Mouse (Mus musculus) stomach, embryonic 14.5 days (tissue): ENCODE data around the gene Gm20388. TPM values are rescaled to one million over a fixed set of nuclear protein-coding genes. Genes with fewer than 3 reads are reported as not detected.

ENCODE experiments used
- ATAC-seq: fragments of 200-750 bp; cut with Nextera tagmentation; 2 replicates; pipeline ENCODE4 v1.8.0; 2017; ENCODE audit warnings: low read depth, moderate TSS enrichment; ENCODE audit not compliant: insufficient number of reproducible peaks, insufficient read depth, low FRiP score
- H3K27ac ChIP-seq: fragments of 300-500 bp; sonication (generic); 2 replicates; pipeline ENCODE4 v1.5.1; 2014; ENCODE audit warnings: mild to moderate bottlenecking, low read length, moderate library complexity, mixed read lengths
- H3K27me3 ChIP-seq: fragments of 300-500 bp; sonication (generic); 2 replicates; pipeline ENCODE4 v1.6.1; 2014; ENCODE audit warnings: low read length, control low read depth, mixed read lengths; ENCODE audit not compliant: control insufficient read depth, insufficient read depth
- H3K36me3 ChIP-seq: fragments of 300-500 bp; sonication (generic); 2 replicates; pipeline ENCODE4 v1.6.1; 2014; ENCODE audit warnings: mild to moderate bottlenecking, control low read depth, low read length, moderate library complexity, mixed read lengths; ENCODE audit not compliant: control insufficient read depth, insufficient read depth
- H3K4me1 ChIP-seq: fragments of 300-500 bp; sonication (generic); 2 replicates; pipeline ENCODE4 v1.6.1; 2014; ENCODE audit warnings: low read length, control low read depth, mixed read lengths; ENCODE audit not compliant: control insufficient read depth, insufficient read depth
- H3K4me2 ChIP-seq: fragments of 300-500 bp; sonication (generic); replicated peaks from 2 replicates; pipeline ENCODE4 v1.6.1; 2014; ENCODE audit warnings: low read depth, low read length, control low read depth
- H3K4me3 ChIP-seq: fragments of 300-500 bp; sonication (generic); 2 replicates; pipeline ENCODE4 v1.5.1; 2014; ENCODE audit warnings: low read depth, low read length, control low read depth
- H3K9ac ChIP-seq: fragments of 300-500 bp; sonication (generic); replicated peaks from 2 replicates; pipeline ENCODE4 v1.6.1; 2014; ENCODE audit warnings: low read depth, mild to moderate bottlenecking, control low read depth, low read length, moderate library complexity, mixed read lengths
- H3K9me3 ChIP-seq: fragments of 300-500 bp; sonication (generic); 2 replicates; pipeline ENCODE4 v1.6.1; 2016; ENCODE audit warnings: low read depth, low read length, control low read depth; ENCODE audit not compliant: control insufficient read depth
- WGBS: fragments of 180-500 bp; shearing (Covaris S2); extraction: QIAGEN DNeasy Blood & Tissue Kit; methylation state at CpG from one replicate; pipeline ENCODE4 v1.1.7; 2014; 5-methylcytosine and 5-hydroxymethylcytosine counted together
- polyA plus RNA-seq: library from polyadenylated mRNA; unstranded; fragments of >200 nt; fragmentation: Nextera tagmentation; extraction: Ambion mirVana; gene quantifications from 2 replicates; pipeline ENCODE4 v1.2.1, GENCODE M21; 2014

Gm20388 gene
- polyA plus RNA-seq, 1 experiment from 2014 or later: 11.4 TPM

DNA sequence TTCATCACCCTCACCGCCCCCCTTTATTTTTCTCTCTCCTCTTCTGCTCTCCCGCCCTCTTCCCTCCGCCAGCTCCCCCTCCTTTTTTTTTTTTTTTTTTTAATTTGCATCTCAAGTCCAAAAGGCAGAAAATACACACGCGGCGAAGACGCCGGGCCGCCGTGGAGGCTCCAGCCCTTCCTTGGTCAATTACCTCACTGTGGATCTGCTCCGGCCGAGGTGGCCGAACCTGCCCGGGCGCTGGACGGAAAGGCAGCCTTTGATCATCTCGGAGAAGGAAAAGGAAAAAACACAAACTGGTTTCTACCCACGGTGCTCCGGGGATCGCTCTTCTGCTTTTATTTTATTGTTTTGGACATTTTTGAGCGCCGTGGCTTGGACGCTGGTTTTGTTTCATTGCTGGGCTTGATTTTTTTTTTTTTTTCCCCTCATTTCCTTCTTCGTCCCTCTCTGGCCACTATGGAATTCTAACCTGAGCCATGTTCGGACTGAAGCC, 578.0 kb downstream of the Gm20388 start:
- Histone ChIP-seq H3K4me2 (peak overlapping the region; percentile 99), H3K36me3 (no peaks in the 10 kb centered on the region), H3K27me3 (0 out of 2 replicates have a peak, but pooled peaks cover 4% of the 10 kb centered on the region), H3K4me3 (peak overlapping the region; percentile 79), H3K27ac (peak overlapping the region; percentile 88; the same call in 1 of the 2 replicates), H3K4me1 (peaks cover 53% of the 10 kb centered on the region), H3K9ac (peak overlapping the region; percentile 81), H3K9me3 (no peaks in the 10 kb centered on the region)
- WGBS: under 1% methylated on average over 25 of the region's 25 CpGs
- ATAC-seq: no peak

DNA sequence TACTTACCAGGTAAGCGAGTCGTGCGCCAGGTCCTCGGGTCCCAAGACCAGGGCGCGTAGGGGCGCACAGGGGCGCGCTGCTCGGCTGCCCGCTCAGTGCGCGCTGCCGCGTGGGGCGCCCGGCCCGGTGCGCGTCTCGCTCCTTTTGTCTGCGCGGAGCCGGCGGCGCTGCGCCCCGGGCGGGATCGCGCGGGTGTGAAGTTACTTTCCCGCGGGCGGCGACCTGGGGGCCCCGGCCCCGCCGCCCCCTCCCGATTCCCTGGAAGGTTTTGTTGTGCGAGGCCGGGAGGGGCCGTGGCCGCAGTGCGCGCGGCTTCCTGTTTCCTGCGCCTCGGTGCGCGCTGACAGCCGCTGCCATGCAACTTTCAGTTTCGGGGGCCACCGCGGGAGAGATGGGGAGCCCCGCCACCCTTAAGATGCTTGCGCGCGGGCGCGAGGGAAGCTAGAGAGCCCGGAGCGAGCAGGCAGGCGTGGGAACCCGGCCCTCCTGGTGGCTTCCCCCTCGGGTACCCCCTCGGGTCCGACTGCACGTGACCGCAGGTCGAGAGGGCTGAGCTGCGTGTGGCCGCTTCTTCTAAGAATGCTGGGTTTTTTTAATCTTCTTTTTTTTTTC, 578.6 kb downstream of the Gm20388 start:
- Histone ChIP-seq H3K4me3 (peak overlapping the region; percentile 79), H3K36me3 (no peaks in the 10 kb centered on the region), H3K27me3 (0 out of 2 replicates have a peak, but pooled peaks cover 4% of the 10 kb centered on the region), H3K9me3 (no peaks in the 10 kb centered on the region), H3K4me2 (peak overlapping the region; percentile 99), H3K9ac (peak overlapping the region; percentile 81), H3K27ac (peak overlapping the region; percentile 88; the same call in 1 of the 2 replicates), H3K4me1 (peaks cover 59% of the 10 kb centered on the region)
- ATAC-seq: no peak
- 1% methylated on average over 66 of the region's 73 CpGs for WGBS

DNA sequence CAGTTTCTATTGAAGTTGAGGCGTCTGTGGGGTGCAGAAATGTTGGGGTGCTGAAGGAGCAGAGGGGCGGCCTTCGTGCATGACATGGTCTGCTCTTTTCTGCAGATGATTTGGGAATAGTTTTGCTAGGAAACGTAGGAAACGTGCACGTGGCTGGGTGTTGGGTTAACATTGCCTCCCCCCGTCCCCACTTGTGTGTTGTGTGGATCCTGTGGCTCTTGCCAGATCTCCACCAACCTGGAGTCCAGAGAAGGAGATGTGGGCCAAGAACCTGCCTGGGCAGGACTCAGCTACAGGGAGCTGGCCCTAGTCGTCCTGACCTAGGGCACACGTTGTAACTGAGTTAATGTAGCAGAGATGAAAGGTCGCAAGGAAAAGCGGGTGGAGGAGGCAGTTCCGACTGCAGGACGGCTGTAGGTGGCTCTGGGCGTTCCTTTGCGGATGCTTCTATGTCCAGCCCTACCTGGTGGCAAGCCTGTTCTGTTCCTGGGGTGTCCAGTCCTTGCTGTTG, 579.2 kb downstream of the Gm20388 start:
- H3K4me3 ChIP-seq: peak overlapping the region; percentile 79
- peak overlapping the region; percentile 81 for H3K9ac ChIP-seq
- peak overlapping the region; percentile 99 for H3K4me2 ChIP-seq
- ATAC-seq: no peak
- no peak overlapping the region for H3K27ac ChIP-seq
- 0 out of 2 replicates have a peak, but pooled peaks cover 4% of the 10 kb centered on the region for H3K27me3 ChIP-seq
- peaks cover 65% of the 10 kb centered on the region for H3K4me1 ChIP-seq
- no peaks in the 10 kb centered on the region for H3K9me3 ChIP-seq
- WGBS: 19% methylated on average over 15 of the region's 15 CpGs
- H3K36me3 ChIP-seq: no peaks in the 10 kb centered on the region

DNA sequence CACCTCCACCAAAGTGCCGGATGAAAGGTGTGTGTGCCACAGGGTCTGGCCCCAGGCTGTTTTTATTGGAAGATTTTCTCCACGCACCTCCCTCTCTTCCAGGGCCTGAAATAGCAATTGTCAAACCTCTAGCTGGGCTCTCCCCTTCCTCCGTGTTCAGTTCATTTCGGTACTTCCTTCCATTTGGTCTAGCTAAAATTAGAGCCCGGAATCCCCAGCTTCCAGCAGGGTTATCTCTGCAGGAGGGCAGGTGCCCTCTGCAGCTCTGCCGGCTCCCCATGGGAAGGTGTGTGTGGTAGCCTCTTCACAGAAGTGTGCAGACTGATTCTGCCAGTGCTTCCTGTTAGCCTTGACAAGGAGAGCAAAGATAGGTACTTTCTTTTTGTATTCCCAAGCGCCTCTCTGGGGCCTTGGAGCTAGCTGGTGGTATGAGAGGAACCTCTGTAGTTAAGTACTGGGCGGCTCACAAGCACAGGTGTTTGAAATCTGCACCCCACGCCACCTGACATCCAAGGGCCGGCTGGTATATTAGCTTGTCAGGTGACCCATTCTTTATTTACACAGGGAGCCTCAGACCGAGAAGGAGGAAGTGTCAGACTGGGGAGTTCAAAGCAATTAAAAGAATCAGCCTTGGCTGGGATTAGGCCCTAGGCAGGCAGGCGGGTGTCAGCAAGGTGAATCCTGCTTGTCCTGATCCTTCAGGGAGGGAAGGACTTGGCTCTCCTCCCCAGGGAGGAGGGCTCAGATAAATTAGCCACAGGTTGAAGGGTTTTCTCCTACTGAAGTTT, 579.9 kb downstream of the Gm20388 start:
- 0 out of 2 replicates have a peak, but pooled peaks cover 4% of the 10 kb centered on the region for H3K27me3 ChIP-seq
- H3K27ac ChIP-seq: peak overlapping the region; percentile 50; the same call in 1 of the 2 replicates
- H3K36me3 ChIP-seq: no peaks in the 10 kb centered on the region
- H3K9me3 ChIP-seq: no peaks in the 10 kb centered on the region
- ATAC-seq: no peak
- H3K4me1 ChIP-seq: peaks cover 71% of the 10 kb centered on the region
- peak overlapping the region; percentile 79 for H3K4me3 ChIP-seq
- H3K9ac ChIP-seq: no peak overlapping the region
- 34% methylated on average over 12 of the region's 12 CpGs for WGBS
- H3K4me2 ChIP-seq: peak overlapping the region; percentile 99

DNA sequence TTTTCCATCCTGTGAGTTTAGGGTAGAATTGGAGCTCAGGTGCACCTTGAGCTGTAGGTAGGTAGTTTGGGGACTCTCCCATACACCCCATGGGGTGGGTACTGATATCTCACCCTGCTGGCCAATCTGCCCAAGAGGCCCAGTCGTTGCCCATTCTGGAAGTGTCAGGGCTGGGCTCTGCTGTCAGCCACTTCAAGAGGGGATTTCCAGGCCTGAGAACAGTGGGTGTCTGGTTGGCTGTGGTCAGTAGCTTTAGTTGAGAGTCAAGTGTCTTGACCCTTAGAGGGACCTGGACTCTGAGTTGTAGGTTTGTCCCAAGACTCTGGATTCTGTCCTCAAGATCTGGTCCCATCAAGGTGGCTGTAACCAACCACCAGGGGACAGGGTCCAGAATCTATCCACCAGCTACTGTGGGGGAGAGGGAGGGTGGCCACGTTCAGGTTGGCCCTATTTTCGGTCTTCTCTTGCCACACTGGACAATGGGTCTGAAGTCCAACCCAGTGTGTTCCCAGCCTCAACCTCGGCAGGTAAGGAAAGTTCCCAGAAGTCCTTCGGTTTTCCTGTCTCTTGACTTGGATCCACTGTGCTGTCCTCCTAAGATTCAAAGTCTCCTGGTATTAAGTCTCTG, 580.6 kb downstream of the Gm20388 start:
- 57% methylated on average over 5 of the region's 5 CpGs for WGBS
- no peak overlapping the region; the same call in 1 of the 2 replicates for H3K9ac ChIP-seq
- no peak for ATAC-seq
- H3K4me1 ChIP-seq: peaks cover 65% of the 10 kb centered on the region
- no peaks in the 10 kb centered on the region for H3K9me3 ChIP-seq
- no peaks in the 10 kb centered on the region for H3K36me3 ChIP-seq
- H3K4me3 ChIP-seq: peak overlapping the region; percentile 79; the same call in 1 of the 2 replicates
- H3K4me2 ChIP-seq: peak overlapping the region; percentile 99
- no peaks in the 10 kb centered on the region for H3K27me3 ChIP-seq
- peak overlapping the region; percentile 48; the same call in 1 of the 2 replicates for H3K27ac ChIP-seq

DNA sequence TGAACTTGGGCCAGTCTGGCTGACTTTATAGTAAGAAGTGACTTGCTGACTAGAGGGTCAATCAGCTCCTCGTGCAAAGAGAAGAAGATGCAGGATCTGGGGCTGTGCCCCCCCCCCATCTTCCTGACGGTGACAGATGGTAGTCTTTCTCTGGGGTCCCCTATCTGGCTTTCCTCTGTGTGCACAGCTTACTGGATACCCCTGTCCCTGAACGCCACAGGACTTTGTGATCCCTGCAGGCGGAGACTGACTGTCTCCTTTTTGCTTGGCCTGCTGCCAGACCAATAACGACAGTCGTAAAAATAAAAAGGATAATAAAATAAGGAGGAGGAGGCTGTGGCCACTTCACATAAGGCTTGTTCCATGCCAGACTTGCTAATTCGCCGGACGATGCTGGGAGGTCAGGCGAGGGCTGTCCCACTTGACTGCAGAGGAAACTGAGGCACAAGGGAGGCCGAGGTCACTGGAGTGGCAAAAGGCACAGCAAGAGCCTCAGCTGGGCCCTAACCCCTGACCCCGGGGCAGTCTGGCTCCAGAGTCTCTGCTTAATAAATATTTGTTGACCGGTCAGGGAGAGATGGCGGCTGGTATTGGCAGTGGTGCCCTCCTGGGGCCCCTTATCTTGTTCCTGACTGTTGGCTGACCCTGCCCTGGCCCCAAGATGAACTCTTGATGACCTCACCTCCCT, 581.7 kb downstream of the Gm20388 start:
- ATAC-seq: no peak
- H3K4me2 ChIP-seq: no peak overlapping the region
- no peak overlapping the region for H3K4me3 ChIP-seq
- no peaks in the 10 kb centered on the region for H3K9me3 ChIP-seq
- H3K27me3 ChIP-seq: no peaks in the 10 kb centered on the region
- WGBS: 39% methylated on average over 14 of the region's 14 CpGs
- no peak overlapping the region for H3K27ac ChIP-seq
- H3K9ac ChIP-seq: no peak overlapping the region
- H3K4me1 ChIP-seq: peaks cover 58% of the 10 kb centered on the region
- H3K36me3 ChIP-seq: no peaks in the 10 kb centered on the region

GRCm38 (mm10) chr8:120492881-120493220, 582.2 kb downstream of the Gm20388 start:
- Histone ChIP-seq H3K4me2 (no peak overlapping the region), H3K9me3 (no peaks in the 10 kb centered on the region), H3K4me1 (peaks cover 62% of the 10 kb centered on the region), H3K27me3 (no peaks in the 10 kb centered on the region), H3K9ac (no peak overlapping the region), H3K36me3 (no peaks in the 10 kb centered on the region), H3K27ac (no peak overlapping the region), H3K4me3 (no peak overlapping the region)
- ATAC-seq: no peak
- WGBS: 57% methylated on average over 4 of the region's 4 CpGs
